Mouse (Mus musculus) adrenal gland (tissue): ENCODE measurements around the gene Lamb3.

Source experiments
- intact Hi-C: fragments of 180-260 bp; cut with DNase I; formaldehyde crosslinking; loops from one replicate; pipeline ENCODE4 v1.15.1; 2025

Gene Lamb3

DNA sequence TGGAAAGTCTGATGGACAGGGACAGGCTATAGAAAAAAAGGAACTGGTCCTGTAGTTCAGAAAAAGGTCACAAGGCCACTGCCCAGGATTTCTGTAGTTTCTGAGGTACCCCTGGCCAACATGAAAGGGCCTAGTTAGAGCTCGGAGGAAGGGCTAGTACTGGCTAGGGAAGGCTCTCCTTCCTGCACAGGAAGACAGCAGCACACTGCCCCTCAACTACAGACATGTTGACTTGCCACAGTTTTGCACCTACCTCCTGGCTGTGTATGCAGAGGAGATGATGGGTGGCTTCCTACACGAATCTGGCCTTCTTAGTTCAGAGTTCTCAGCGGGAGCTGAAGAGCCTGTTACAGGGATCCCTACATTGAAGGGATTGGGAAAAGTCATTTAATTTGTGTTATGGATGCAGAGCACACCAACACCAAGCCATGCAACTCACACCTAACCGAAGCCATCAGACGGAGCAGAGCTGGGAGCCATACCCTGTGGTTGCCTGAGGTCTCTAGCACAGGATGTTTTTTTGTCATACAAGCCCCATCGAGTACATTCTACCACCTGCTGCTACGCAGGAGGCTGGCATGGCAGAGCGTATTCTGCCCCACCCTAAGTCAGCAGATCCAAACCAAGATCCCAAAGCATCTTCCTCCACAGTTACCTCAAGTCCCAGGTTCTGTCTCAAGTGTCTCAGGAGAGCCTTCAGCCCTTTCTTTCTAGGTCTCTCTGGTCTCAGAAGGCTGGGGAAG lies 6.7 kb upstream of the Lamb3 start:
- intact Hi-C loops, result no loop called here

DNA sequence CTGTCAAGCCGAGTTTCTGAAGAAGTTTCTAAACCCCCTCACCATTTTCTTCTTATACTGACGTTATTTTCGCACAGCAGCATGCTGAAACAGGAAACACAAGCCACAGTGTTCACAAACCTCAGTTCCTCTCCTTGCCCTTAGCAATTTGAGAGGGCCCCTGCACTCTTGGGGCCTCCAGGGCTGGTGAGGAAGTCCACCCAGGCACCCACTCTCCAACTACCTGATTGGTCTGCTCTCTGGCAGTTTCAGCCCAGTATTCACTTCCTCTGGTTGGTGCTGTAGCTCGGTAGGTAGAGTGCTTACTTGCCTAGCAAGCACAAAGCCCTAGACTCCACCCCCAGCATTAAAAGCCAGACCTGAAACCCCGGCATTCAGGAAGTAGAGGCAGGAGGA lies 6.1 kb upstream of the Lamb3 start, which contains the start of gene Traf3ip3:
TSS of gene Traf3ip3 (minus strand) at position 321 of the 396 bp plus-strand sequence.
- intact Hi-C loops, result no loop called here

GRCm38 (mm10) chr1:193203821-193204220 lies 3.7 kb upstream of the Lamb3 start:
- intact Hi-C loops, result no loop called here

GRCm38 (mm10) chr1:193205431-193205830 lies 2.1 kb upstream of the Lamb3 start:
- intact Hi-C loops, result loop anchor here (5.0 kb wide), 1 partner anchor 172 kb away; no protein-coding TSS in a partner anchor

DNA sequence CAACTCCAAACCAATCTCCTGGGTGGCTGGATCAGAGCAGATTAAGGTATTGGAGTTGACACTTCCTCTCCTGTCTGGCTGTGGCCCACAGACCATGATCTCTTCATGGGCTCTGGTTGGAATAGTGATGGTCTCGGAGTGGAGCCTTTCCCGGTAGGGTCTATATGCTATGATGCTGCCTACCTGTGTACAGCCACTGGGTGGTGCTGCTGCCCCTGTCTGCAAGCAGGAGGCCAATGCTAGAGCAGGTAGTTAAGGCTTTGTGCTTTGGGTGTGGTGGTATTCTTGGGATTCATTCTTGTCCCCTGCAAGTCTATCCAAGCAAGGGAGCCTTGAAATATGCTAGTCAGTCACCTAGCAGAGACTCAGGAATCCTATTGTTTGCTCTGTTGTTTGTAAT lies 679 bp downstream of the Lamb3 start:
- intact Hi-C loops, result loop anchor here (5.0 kb wide), 1 partner anchor 169 kb away; no protein-coding TSS in a partner anchor

DNA sequence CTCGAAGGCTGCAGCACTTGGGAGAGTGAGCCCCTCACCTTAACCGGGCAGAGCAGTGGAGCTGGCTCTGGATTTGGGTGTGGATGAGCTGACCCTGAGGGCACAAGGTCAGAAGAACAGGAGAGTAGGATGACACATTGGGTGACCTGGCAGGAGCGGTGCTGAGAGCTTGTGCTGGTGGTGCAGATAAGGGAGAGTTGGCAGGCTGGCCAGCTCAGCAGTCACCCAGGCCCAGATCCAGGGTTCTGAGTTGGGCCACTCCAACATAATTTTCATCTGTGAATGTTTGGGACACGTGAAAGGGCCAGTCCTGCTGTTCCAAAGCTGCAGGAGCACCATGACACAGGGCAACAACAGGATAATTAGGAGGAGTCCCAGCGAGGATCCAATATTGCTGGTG lies 3.9 kb downstream of the Lamb3 start:
- intact Hi-C loops, result no loop called here

DNA sequence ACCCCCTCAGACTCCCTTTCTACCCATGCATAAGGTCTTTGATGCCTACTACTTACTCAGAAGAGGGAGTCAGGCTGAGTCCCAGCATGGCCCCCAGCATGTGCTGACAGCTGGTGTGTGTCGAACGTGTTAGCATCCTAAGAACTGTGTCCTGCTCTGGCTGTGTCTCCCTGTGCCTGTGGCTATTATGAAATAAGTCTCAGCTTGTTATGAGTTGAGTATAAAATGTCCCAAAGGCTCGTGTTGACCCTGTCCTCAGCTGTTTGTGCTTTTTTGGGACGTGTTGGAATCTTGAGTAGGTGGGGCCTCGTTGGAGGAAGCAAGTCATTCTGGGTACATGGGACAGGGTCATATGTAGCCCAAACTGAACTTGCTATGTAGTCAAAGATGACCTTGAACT lies 6.6 kb downstream of the Lamb3 start:
- intact Hi-C loops, result no loop called here

- intact Hi-C loops, result no loop called here
These were observed 8.5 kb downstream of the Lamb3 start for GRCm38 (mm10) chr1:193216000-193216399.

- intact Hi-C loops, result no loop called here
These were observed 12.9 kb downstream of the Lamb3 start for GRCm38 (mm10) chr1:193220408-193220807.

- intact Hi-C loops, result no loop called here
These were observed 18.0 kb downstream of the Lamb3 start for GRCm38 (mm10) chr1:193225531-193225930.

GRCm38 (mm10) chr1:193226114-193226513 lies 18.6 kb downstream of the Lamb3 start:
- intact Hi-C loops, result no loop called here

DNA sequence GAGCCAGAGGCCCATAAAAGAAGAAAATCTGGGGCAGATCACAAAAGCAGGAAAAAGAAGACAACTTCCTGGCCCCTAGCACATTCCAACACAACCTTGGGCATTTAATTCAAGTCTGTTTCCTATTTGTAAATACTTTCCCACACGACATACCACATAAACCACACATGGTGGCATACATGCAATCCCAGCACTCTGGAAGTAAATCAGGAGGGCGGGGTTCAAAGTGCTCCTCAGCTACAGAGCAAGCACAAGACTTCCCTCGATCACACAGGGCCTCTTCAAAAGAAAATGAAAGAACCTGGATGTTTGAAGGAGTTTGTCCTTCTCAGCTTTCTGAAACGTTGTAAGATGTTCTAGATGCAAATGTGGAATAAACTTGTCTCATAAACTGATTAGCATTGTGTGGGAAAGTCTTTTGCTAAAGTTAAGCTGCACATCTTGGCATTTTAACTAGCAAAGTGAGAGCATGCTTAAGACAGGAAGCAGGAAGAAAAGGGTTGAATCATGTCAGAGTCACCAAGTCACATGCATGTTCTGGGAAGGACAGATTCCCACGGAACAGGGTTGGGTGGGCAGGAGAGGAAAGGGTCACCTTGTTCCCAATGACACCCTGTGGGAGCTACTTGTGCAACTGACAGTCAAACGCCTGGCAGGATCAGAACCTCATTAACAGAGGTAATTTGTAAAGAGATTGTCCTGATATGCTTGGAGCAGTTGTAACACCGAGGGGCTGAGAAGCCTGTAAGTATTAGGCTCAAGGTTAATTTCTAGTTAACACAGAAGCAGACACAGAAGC lies 19.4 kb downstream of the Lamb3 start:
- intact Hi-C loops, result no loop called here

DNA sequence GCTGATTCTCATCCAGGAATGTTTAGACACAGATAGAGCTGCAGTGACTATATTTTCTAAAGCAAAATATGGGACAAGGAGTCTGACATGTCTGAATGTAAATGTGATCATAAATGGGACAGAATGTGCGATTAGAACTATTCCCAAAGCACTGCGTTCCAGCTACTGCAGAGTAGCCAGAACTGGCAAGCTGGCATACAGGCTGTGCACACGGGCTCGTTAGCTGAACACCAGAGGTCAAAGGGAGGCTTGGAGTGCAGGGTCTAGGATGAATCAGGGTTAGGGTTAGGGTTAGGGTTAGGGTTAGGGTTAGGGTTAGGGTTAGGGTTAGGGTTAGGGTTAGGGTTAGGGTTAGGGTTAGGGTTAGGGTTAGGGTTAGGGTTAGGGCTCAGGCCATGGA lies 20.0 kb downstream of the Lamb3 start:
- intact Hi-C loops, result no loop called here

DNA sequence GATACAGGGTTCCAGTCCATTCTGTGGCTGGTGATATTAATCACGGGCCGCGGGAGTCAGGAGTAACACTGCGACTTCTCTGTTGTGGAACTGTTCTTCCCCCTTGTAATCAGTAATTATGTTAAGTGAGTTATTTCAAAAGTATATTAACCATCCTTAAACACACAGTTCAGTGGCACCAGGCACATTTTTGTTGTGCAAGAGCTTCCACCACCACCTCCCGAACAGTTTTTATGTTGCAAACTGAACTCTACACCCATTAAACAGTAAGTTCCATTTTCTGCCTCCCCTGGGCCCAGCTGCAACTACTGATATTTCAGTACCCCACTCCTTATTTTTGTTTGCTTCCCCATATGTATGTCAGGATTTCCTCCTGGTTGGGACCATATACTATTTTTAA lies 22.1 kb downstream of the Lamb3 start:
- intact Hi-C loops, result no loop called here

DNA sequence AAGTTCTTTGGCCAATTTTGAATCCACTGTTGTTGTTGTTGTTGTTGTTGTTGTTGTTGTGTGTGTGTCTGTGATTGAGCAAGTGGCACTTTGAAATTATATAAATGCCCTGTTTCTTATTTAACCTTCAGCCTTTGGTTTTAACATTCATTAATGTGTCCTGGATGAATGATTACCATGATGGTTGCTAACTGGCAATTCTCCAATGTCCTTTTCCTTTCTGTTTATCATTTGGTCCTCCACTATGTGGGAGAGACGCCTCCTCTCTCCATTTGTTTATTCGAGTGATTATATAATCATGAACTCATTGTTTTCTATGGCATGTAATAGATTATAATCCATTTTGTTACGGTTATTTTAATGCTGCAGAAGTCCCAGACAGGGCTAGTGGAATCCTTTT lies 23.0 kb downstream of the Lamb3 start:
- intact Hi-C loops, result no loop called here

DNA sequence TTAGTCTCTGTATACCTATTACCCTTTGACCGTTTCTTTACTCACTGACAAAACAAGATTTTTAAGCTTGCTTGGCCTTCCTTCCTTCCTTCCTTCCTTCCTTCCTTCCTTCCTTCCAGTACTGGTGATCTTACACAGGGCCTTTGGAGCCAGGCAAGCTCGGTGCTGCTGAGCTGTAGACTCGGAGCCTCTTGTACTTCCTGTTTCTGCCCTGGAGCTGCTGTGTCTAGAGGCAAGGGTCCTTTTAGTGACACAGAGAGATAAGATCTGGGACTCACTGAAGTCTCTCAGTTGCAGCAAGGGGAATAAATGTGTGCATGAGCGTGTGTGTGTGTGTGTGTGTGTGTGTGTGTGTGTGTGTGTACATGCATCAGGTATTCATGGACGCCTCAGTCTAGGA lies 23.4 kb downstream of the Lamb3 start:
- intact Hi-C loops, result no loop called here

DNA sequence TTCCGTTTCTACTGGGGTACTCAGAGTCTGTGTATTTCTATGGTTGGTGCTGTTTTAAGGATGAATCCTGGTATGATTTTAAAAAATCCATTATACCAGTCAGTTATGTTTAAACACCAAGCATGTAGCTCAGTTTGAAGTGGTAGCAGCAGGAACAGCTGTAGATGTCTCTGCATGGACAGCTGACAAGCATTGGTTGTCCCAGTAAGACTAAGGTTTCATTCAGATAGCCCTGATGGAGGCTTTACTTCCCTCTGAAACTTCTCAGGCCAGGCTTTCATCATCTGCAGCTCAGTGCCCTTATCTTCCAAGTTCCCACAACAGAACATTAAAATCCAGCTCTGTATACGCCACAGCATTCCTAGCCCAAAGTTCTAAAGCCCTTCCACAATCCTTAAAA lies 25.2 kb downstream of the Lamb3 start:
- intact Hi-C loops, result no loop called here

DNA sequence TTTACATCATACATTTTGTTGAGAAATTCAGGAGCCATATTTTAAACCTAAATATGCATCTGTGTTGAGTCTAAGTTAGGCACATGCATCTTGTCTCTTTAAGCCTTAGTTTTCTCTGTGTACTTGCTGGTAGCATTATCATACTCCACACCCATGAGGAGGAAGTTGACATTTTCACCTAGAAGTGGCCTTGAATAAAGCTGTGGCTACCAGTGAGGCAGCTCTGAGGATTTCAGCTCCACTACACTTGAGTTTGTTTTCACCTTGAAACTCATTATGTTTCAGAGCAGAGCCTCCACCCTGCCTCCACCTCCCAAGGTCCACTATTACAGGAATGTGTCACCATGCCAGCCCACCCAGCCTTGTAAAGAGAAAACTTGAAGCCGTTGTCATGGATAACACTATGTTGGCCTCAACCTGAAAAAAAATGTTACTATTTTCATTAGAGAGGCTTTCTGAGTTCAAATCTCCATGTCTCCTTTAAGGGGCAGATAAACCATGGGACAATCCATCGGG lies 26.7 kb downstream of the Lamb3 start:
- intact Hi-C loops, result no loop called here

DNA sequence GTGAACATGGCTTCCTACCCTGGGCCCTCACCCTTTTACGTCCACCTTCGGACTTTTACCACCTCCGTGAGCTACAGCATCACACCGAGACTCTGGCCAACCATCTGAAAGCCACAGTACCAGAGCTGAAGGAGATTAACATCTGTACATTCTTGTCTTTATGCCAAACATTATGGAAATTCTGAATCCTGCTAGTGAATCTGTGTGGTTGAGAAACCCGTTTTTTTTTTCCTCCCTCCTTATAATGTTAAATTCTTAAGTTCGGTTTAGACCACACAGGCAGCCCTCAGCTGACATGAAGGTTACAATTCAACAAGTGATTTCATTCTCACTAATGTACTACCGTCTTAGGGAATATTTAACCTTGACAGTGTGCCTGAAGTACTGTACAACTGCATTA lies 27.4 kb downstream of the Lamb3 start:
- intact Hi-C loops, result no loop called here

DNA sequence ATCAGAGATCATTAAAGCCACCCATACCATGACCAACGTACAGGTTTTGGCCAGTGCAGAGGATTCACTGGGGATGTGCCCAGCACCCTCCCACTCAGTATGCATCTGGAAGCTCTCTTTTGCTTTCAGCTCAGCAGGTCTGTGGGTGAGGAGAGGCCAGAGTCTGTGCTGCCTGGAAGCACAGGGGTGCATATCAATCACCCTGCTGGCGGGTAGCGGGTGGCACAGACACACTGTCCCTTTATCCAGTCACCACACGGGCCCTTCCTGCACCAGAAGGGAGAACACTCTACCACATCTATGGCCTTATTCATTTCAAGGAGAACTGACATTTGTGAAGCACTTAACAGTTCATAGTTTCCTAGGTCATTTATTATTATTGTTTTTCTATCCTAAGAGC lies 30.9 kb downstream of the Lamb3 start:
- intact Hi-C loops, result no loop called here

- intact Hi-C loops, result no loop called here
These were observed 33.9 kb downstream of the Lamb3 start for GRCm38 (mm10) chr1:193241436-193241835.

- intact Hi-C loops, result no loop called here
These were observed 34.7 kb downstream of the Lamb3 start for GRCm38 (mm10) chr1:193242238-193242637.
